Mouse (Mus musculus) lung, postnatal 0 days (tissue): ENCODE data around the gene Nkap. TPM values are rescaled to one million over a fixed set of nuclear protein-coding genes. Genes with fewer than 3 reads are reported as not detected.
"Not testable (repeated sequence)": the region's sequence is repeated elsewhere in the genome, so short reads cannot be mapped to it uniquely, and the experiment has no call there.

Source experiments
- ATAC-seq: fragments of 200-750 bp; cut with Nextera tagmentation; 2 replicates; pipeline ENCODE4 v1.8.0; 2017; ENCODE audit warnings: moderate library complexity
- DNase-seq: peaks from one replicate; pipeline ENCODE4 v3.0.0-alpha.2; 2016; ENCODE audit warnings: low spot score
- H3K27ac ChIP-seq: fragments of 300-500 bp; sonication (generic); 2 replicates; pipeline ENCODE4 v1.5.1; 2014; ENCODE audit warnings: antibody characterized with exemption, mild to moderate bottlenecking, low read length, mixed read lengths
- H3K27me3 ChIP-seq: fragments of 300-500 bp; sonication (generic); replicated peaks from 2 replicates; pipeline ENCODE4 v1.6.1; 2014; ENCODE audit warnings: low read length, mixed read lengths; ENCODE audit not compliant: insufficient read depth
- H3K36me3 ChIP-seq: fragments of 300-500 bp; sonication (generic); 2 replicates; pipeline ENCODE4 v1.6.1; 2014; ENCODE audit warnings: low read length, mixed read lengths; ENCODE audit not compliant: insufficient read depth
- H3K4me1 ChIP-seq: fragments of 300-500 bp; sonication (generic); 2 replicates; pipeline ENCODE4 v1.6.1; 2014; ENCODE audit warnings: antibody characterized with exemption, low read depth, low read length, mixed read lengths; ENCODE audit not compliant: insufficient read depth
- H3K4me2 ChIP-seq: fragments of 300-500 bp; sonication (generic); replicated peaks from 2 replicates; pipeline ENCODE4 v1.6.1; 2014; ENCODE audit warnings: low read depth, mild to moderate bottlenecking, low read length, moderate library complexity, mixed read lengths
- H3K4me3 ChIP-seq: fragments of 300-500 bp; sonication (generic); 2 replicates; pipeline ENCODE4 v1.5.1; 2014; ENCODE audit warnings: low read depth, low read length
- H3K9ac ChIP-seq: fragments of 300-500 bp; sonication (generic); replicated peaks from 2 replicates; pipeline ENCODE4 v1.6.1; 2014; ENCODE audit warnings: low read depth, mild to moderate bottlenecking
- H3K9me3 ChIP-seq: fragments of 300-500 bp; sonication (generic); 2 replicates; pipeline ENCODE4 v1.6.1; 2016; ENCODE audit warnings: low read length, mixed read lengths
- CTCF ChIP-seq: IDR thresholded peaks from 2 replicates; pipeline ENCODE4 v1.5.1; 2016; ENCODE audit warnings: antibody characterized with exemption, mild to moderate bottlenecking
- EP300 ChIP-seq: IDR thresholded peaks from 2 replicates; pipeline ENCODE4 v1.6.1; 2016; ENCODE audit warnings: antibody characterized with exemption, mild to moderate bottlenecking, control low read depth
- WGBS: fragments of 180-500 bp; shearing (Covaris S2); extraction: QIAGEN DNeasy Blood & Tissue Kit; methylation state at CpG from one replicate; pipeline ENCODE4 v1.1.7; 2014; 5-methylcytosine and 5-hydroxymethylcytosine counted together
- polyA plus RNA-seq: library from polyadenylated mRNA; unstranded; fragments of >200 nt; fragmentation: Nextera tagmentation; extraction: Ambion mirVana; gene quantifications from 2 replicates; pipeline ENCODE4 v1.2.1, GENCODE M21; 2015

Gene Nkap
- polyA plus RNA-seq, 1 experiment from 2014 or later, result 11.3 TPM

DNA sequence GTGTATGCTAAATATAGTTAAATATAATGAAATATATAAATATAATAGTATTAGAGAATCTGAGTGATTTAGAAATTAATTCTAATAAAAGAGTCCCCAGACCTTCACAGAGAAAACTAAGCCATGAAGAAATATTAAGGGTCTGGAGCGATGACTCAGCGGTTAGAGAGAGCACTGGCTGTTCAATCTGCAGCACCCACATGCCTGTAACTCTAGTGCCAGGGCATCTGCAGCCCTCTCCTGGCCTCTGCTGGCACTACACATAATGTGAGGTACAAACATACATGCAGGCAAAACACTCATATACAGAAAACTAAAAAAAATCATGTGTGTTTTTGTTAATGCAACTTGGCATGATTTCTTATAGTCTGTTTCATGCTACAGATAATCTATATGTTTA is 18.4 kb downstream of the Nkap start:
- TF ChIP-seq EP300 (no peak), CTCF (peak; percentile 51)
- Histone ChIP-seq H3K27ac (no peak overlapping the region), H3K4me2 (no peak overlapping the region), H3K9ac (no peak overlapping the region), H3K4me3 (no peak overlapping the region), H3K4me1 (no peaks in the 10 kb centered on the region), H3K27me3 (no peaks in the 10 kb centered on the region), H3K9me3 (no peaks in the 10 kb centered on the region), H3K36me3 (no peaks in the 10 kb centered on the region)
- DNase-seq, result peak; percentile 15
- ATAC-seq, result no peak
- WGBS, result 93% methylated on average over 2 of the region's 2 CpGs

DNA sequence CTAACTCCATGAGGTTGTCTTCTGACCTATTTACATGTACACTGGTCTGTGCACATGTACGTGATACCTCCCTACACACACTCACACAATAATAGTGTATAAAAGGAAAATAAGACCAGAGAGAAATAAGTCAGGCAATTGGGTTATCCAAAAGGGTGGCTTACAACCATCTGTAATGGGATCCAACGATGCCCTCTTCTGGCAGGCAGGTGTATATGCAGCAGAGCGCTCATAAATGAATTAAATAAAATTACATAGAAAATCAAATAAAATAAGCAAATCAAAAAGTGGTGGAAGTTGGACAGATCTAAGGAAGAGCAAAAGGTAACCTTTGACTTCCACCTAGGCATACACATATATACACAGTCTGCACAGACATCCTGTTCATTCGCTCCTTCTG is 31.2 kb downstream of the Nkap start:
- no peak overlapping the region for H3K4me3 ChIP-seq
- no peak overlapping the region for H3K9ac ChIP-seq
- no peak for ATAC-seq

DNA sequence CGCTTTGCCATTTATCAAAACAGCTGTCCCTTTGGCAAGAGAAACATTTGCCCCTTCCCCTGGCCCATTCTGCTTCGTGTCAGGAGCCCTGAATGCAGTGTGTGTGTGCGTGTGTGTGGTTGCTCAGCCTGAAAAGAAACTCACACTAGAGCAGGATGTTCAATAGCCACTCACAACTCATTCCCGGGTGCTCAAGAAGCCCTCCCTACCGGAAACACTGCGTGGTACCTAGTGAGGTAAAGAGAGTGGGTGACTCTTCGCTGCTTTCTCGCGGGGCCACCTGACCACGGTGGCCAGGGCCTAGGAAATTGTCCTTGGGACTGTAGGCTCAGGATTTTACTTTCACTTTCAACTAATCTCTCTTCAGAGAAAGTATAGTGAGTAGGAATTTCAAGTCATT is 34.6 kb downstream of the Nkap start:
- Histone ChIP-seq H3K36me3 (no peaks in the 10 kb centered on the region), H3K4me2 (no peak overlapping the region), H3K27ac (no peak overlapping the region), H3K9me3 (no peaks in the 10 kb centered on the region), H3K4me3 (no peak overlapping the region), H3K4me1 (no peaks in the 10 kb centered on the region), H3K27me3 (no peaks in the 10 kb centered on the region), H3K9ac (no peak overlapping the region)
- DNase-seq (no peak), ATAC-seq (no peak)
- 63% methylated on average over 8 of the region's 10 CpGs for WGBS
- TF ChIP-seq EP300, result no peak

More for the DNA sequence above, 31.2 kb downstream of the Nkap start:
- no peak overlapping the region for H3K27ac ChIP-seq
- peak; percentile 5 for DNase-seq
- peak; percentile 54 for TF ChIP-seq CTCF
- TF ChIP-seq EP300, result no peak
- no peak overlapping the region for H3K4me2 ChIP-seq
- H3K27me3 ChIP-seq, result no peaks in the 10 kb centered on the region
- H3K36me3 ChIP-seq, result no peaks in the 10 kb centered on the region
- no peaks in the 10 kb centered on the region for H3K4me1 ChIP-seq
- WGBS, result 59% methylated on average over 4 of the region's 4 CpGs
- no peaks in the 10 kb centered on the region for H3K9me3 ChIP-seq

DNA sequence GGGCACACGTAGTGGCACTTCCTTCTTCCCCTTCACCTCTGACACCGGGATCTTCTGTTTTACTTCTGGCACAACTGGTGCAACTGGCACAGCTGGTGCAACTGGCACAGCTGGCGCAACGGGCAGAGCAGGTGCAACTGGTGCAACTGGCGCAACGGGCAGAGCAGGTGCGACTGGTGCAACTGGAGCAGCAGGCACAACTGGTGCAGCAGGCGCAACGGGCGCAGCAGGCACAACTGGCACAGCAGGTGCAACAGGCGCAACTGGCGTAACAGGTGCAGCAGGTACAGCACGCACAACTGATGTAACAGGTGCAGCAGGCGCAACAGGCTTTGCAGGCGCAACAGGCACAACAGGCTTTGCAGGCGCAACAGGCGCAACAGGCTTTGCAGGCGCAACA is 36.5 kb downstream of the Nkap start:
- Histone ChIP-seq H3K4me1 (no peaks in the 10 kb centered on the region), H3K9ac (no peak overlapping the region), H3K27me3 (no peaks in the 10 kb centered on the region), H3K4me3 (no peak overlapping the region), H3K27ac (no peak overlapping the region), H3K4me2 (no peak overlapping the region), H3K9me3 (no peaks in the 10 kb centered on the region), H3K36me3 (no peaks in the 10 kb centered on the region)
- WGBS, result 74% methylated on average over 18 of the region's 18 CpGs
- DNase-seq (no peak), ATAC-seq (no peak)
- TF ChIP-seq EP300 (no peak), CTCF (no peak)

DNA sequence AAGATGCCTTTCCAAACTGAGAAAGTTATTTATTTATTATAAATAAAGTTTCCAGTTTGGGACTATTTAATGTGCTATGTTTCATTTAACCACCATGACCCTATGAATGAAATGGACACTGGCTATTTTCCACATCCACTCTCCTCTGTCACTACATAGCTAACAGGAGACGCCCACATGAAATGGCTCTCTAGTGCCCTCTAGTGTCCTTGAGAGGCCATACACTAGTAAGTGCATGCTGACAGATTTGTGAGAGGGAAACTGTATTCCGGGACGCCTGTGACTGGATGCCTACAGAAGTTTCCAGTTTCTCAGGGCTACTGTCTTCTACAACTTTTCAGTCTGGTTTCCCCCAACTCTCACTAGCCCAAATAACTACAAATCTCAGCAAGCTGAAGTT is 40.5 kb downstream of the Nkap start:
- peak; percentile 56 for DNase-seq
- ATAC-seq, result peak; percentile 49
- Histone ChIP-seq H3K9ac (no peak overlapping the region), H3K4me2 (no peak overlapping the region), H3K4me1 (no peaks in the 10 kb centered on the region), H3K27me3 (no peaks in the 10 kb centered on the region), H3K4me3 (no peak overlapping the region), H3K9me3 (no peaks in the 10 kb centered on the region), H3K36me3 (no peaks in the 10 kb centered on the region), H3K27ac (no peak overlapping the region)
- 14% methylated on average over 3 of the region's 3 CpGs for WGBS
- TF ChIP-seq CTCF, result peak; percentile 76
- TF ChIP-seq EP300, result no peak

DNA sequence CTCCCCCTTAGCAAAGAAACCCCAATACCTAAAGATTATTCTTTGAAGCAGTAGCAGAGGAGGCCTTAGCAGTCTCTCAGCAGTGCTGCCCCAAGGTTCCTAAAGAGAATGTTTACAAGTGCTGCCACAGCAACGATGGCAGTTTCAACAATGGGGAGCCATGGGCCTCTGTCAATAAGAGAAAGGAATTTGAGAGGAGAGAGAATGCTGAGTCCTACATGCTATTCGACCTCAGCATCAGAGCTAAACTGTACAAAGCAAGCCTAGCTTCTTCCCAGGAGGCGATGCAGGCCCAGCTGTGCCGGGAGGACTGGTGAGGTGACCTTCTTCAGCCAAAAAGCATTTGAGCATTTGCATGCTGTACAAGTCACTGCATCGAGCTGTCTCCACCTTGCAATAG is 42.1 kb downstream of the Nkap start, which contains the start of gene Akap14:
Gene Akap14, minus strand, starts transcription at position 101 of the 400 bp plus-strand sequence.
- H3K9me3 ChIP-seq, result no peaks in the 10 kb centered on the region
- H3K4me1 ChIP-seq, result no peaks in the 10 kb centered on the region
- TF ChIP-seq EP300, result no peak
- no peak for TF ChIP-seq CTCF
- H3K36me3 ChIP-seq, result no peaks in the 10 kb centered on the region
- no peak within 1 kb of the TSS for H3K9ac ChIP-seq
- no peak within 1 kb of the TSS for H3K27ac ChIP-seq
- 53% methylated on average over 5 of the region's 5 CpGs for WGBS
- no peaks in the 10 kb centered on the region for H3K27me3 ChIP-seq
- H3K4me2 ChIP-seq, result no peak within 1 kb of the TSS
- ATAC-seq (no peak), DNase-seq (no peak)
- H3K4me3 ChIP-seq, result no peak within 1 kb of the TSS

DNA sequence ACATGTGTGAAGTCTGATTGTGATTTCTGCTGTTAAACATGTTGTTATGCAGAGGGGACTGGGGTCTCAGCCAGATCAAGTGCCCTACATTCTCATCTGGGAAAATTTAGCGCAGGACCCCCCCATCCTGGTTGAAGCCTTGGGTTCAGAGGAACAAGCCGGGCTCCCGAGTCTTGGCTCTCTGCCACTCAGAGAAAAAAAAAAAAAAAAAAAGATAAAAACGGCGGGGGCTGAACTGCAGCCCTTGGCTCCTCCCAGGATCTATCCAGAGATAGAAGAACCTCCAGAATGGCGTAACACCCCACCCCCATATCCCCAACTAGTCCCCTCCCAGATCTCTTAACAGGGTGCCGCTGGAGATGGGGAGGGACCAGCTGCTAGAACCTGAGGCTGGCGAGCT is 57.8 kb downstream of the Nkap start:
- not testable (repeated sequence) for DNase-seq, H3K9ac ChIP-seq, H3K4me3 ChIP-seq, H3K36me3 ChIP-seq, ATAC-seq, H3K4me1 ChIP-seq, H3K9me3 ChIP-seq, H3K27ac ChIP-seq, H3K27me3 ChIP-seq
- 0 out of 2 replicates have a peak overlapping the region, but pooled peaks have one; percentile 5 for H3K4me2 ChIP-seq
- 55% methylated on average over 8 of the region's 8 CpGs for WGBS
